Mouse (Mus musculus): ENCODE measurements around the gene St3gal3. TPM values are rescaled to one million over a fixed set of nuclear protein-coding genes. Genes with fewer than 3 reads are reported as not detected.

Gene St3gal3
- polyA plus RNA-seq, 1 experiment from 2014 or later: 7.3 TPM

DNA sequence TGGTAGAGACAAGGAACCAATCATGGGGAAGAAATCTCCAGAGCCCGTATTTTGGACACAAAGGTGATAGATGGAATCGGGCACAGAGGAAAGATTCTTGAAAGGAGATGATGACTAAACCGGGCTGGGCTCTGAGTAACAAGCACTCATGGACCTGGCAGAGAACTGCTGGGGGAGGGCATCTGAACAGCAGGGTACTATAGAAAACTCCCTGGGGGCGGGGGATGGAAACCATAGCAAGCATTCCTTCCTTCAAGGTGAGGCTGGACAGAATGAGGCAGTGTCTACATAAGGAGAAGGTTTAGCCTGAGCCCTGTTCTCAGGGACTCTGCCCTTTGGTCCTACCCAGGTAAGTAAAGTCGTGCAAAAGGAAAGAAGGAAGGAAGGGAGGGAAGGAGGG, 160.0 kb downstream of the St3gal3 start:
- Histone ChIP-seq H3K4me3 (ENCODE audit: low read depth, low read length) (no peak overlapping the region), H3K27me3 (ENCODE audit: control insufficient read depth, insufficient read depth, low read length) (no peaks in the 10 kb centered on the region), H3K9ac (ENCODE audit: low read length) (no peak overlapping the region), H3K4me1 (ENCODE audit: control insufficient read depth, insufficient read depth, low read length) (peaks cover 5% of the 10 kb centered on the region; the same call in 1 of the 2 replicates), H3K4me2 (ENCODE audit: low read depth, severe bottlenecking) (no peak overlapping the region), H3K27ac (replicated peaks; ENCODE audit: low read depth, low read length) (no peak overlapping the region), H3K36me3 (ENCODE audit: control insufficient read depth, insufficient read depth, low read length) (no peaks in the 10 kb centered on the region), H3K9me3 (ENCODE audit: control insufficient read depth, low read length) (no peaks in the 10 kb centered on the region)
- DNase-seq (ENCODE audit: low spot score) (no peak), ATAC-seq (ENCODE audit: insufficient number of reproducible peaks, low FRiP score, low TSS enrichment, low read depth) (no peak)
- 81% methylated on average over 5 of the region's 5 CpGs for WGBS

DNA sequence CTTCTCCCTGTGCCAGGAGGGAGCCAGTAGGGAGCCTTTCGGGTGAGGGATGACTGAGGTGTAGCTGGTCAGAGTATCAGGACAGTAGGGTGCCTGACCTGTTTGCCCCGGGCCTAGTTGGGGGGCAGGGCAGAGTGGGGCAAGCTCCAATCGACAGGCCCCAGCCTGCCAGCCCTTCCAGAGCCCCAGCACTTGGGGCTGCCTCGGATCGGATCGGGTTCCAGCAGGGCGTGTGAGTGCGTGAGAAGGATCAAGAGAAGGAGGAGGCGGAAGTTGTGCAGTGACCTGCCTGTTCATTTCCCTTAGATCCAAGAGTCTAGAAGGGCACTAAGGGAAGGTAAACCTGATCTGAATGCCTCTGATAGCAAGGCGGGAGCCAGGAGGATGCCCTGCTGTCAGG, 161.7 kb downstream of the St3gal3 start:
- no peak overlapping the region for H3K4me2 ChIP-seq (ENCODE audit: low read depth, severe bottlenecking)
- 40% methylated on average over 10 of the region's 10 CpGs for WGBS
- no peaks in the 10 kb centered on the region for H3K9me3 ChIP-seq (ENCODE audit: control insufficient read depth, low read length)
- 0 out of 2 replicates have a peak overlapping the region, but pooled peaks have one; percentile 2 for H3K9ac ChIP-seq (ENCODE audit: low read length)
- no peak for ATAC-seq (ENCODE audit: insufficient number of reproducible peaks, low FRiP score, low TSS enrichment, low read depth)
- H3K4me3 ChIP-seq (ENCODE audit: low read depth, low read length): no peak overlapping the region
- H3K36me3 ChIP-seq (ENCODE audit: control insufficient read depth, insufficient read depth, low read length): no peaks in the 10 kb centered on the region
- no peak overlapping the region for H3K27ac ChIP-seq (replicated peaks; ENCODE audit: low read depth, low read length)
- DNase-seq (ENCODE audit: low spot score): no peak
- peaks cover 5% of the 10 kb centered on the region; the same call in 1 of the 2 replicates for H3K4me1 ChIP-seq (ENCODE audit: control insufficient read depth, insufficient read depth, low read length)
- no peaks in the 10 kb centered on the region for H3K27me3 ChIP-seq (ENCODE audit: control insufficient read depth, insufficient read depth, low read length)

DNA sequence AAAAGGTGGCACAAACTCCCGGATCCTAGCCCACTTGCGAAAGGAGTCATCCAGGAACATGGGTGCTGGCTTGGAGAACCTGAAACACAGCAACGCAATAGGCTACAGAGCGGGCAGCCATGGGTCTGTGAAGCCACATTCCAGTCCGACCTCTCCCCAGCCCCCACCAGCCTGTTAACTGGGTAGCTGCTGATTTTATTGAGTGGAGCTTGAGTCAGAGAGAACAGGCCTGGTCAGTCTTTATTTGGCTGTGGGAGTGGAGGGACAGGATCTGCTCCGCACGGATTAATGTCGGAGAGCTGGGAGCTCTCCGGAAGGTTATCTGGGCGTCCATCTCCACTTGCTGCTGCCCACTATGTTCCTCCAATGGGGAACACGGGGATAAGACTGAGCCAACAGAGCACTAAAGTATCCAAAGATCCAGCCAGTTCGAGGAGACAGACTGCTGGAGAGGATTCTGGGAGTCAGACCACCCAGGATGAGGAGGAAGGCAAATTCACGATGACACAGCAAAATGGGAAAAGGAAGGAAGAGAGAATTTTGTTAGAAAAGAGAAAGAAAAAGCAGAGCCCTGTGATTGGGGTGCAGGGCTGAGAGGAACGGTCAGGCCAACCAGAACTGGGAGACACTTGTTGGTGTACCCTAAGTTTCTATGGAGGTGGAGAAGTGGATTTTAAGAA, 170.2 kb downstream of the St3gal3 start:
- Histone ChIP-seq H3K4me3 (ENCODE audit: low read depth, low read length) (no peak overlapping the region), H3K9me3 (ENCODE audit: control insufficient read depth, low read length) (no peaks in the 10 kb centered on the region), H3K9ac (ENCODE audit: low read length) (no peak overlapping the region), H3K27me3 (ENCODE audit: control insufficient read depth, insufficient read depth, low read length) (no peaks in the 10 kb centered on the region), H3K36me3 (ENCODE audit: control insufficient read depth, insufficient read depth, low read length) (no peaks in the 10 kb centered on the region; the same call in 1 of the 2 replicates), H3K4me1 (ENCODE audit: control insufficient read depth, insufficient read depth, low read length) (no peaks in the 10 kb centered on the region), H3K27ac (replicated peaks; ENCODE audit: low read depth, low read length) (peak overlapping the region; percentile 18; the same call in 1 of the 2 replicates), H3K4me2 (ENCODE audit: low read depth, severe bottlenecking) (no peak overlapping the region)
- 64% methylated on average over 14 of the region's 14 CpGs for WGBS
- DNase-seq (ENCODE audit: low spot score) (peak; percentile 46), ATAC-seq (ENCODE audit: insufficient number of reproducible peaks, low FRiP score, low TSS enrichment, low read depth) (no peak)

DNA sequence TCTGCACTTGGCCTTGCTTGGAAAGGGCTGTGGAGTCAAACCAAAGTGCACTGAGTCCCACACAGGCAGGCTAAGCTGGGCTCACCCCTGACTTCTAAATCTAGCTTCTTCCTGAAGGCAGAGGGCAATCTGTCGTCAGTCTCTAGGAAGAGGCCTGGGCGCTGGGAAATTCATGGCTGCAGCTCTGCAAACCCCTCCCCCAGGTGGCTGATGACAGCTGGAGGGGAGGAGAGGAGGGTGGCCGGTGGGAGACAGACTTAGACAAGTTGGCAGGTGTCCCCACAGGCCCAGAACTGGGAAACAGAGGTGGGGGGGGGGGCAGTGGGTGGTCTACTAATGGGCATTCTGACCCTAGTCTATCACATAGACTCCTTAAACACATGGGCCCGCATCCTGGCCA, 177.2 kb downstream of the St3gal3 start:
- peaks cover under 1% of the 10 kb centered on the region; the same call in 1 of the 2 replicates for H3K9me3 ChIP-seq (ENCODE audit: control insufficient read depth, low read length)
- no peaks in the 10 kb centered on the region for H3K27me3 ChIP-seq (ENCODE audit: control insufficient read depth, insufficient read depth, low read length)
- no peak overlapping the region for H3K27ac ChIP-seq (replicated peaks; ENCODE audit: low read depth, low read length)
- H3K9ac ChIP-seq (ENCODE audit: low read length): no peak overlapping the region
- no peaks in the 10 kb centered on the region for H3K4me1 ChIP-seq (ENCODE audit: control insufficient read depth, insufficient read depth, low read length)
- DNase-seq (ENCODE audit: low spot score) (no peak), ATAC-seq (ENCODE audit: insufficient number of reproducible peaks, low FRiP score, low TSS enrichment, low read depth) (no peak)
- no peak overlapping the region for H3K4me2 ChIP-seq (ENCODE audit: low read depth, severe bottlenecking)
- WGBS: 58% methylated on average over 4 of the region's 4 CpGs
- no peaks in the 10 kb centered on the region; the same call in 1 of the 2 replicates for H3K36me3 ChIP-seq (ENCODE audit: control insufficient read depth, insufficient read depth, low read length)
- no peak overlapping the region for H3K4me3 ChIP-seq (ENCODE audit: low read depth, low read length)

DNA sequence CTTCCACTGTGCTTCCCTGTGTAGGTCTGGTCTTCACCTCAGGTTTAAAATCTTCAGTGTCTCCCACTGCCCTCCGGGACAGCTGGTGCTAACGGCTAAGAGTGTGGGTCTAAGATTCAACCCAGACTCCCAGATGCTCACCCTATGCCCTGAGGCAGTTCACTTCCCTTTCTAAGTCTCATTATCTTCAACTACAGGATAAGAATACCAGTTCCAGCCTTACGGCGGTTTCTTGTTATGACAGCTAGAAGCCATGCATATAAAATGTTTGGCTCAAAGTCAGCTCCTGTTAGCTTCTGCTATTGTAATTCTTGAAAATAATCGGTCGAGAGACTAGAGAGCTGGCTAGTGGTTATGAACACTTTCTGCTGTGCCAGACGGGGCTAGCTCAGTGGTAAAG, 187.2 kb downstream of the St3gal3 start:
- H3K27me3 ChIP-seq (ENCODE audit: control insufficient read depth, insufficient read depth, low read length): no peaks in the 10 kb centered on the region
- no peak overlapping the region for H3K27ac ChIP-seq (replicated peaks; ENCODE audit: low read depth, low read length)
- no peak overlapping the region for H3K4me3 ChIP-seq (ENCODE audit: low read depth, low read length)
- peaks cover 2% of the 10 kb centered on the region; the same call in 1 of the 2 replicates for H3K36me3 ChIP-seq (ENCODE audit: control insufficient read depth, insufficient read depth, low read length)
- H3K4me1 ChIP-seq (ENCODE audit: control insufficient read depth, insufficient read depth, low read length): peaks cover 11% of the 10 kb centered on the region
- no peak for DNase-seq (ENCODE audit: low spot score)
- ATAC-seq (ENCODE audit: insufficient number of reproducible peaks, low FRiP score, low TSS enrichment, low read depth): no peak
- 85% methylated on average over 7 of the region's 7 CpGs for WGBS
- no peak overlapping the region for H3K4me2 ChIP-seq (ENCODE audit: low read depth, severe bottlenecking)
- H3K9me3 ChIP-seq (ENCODE audit: control insufficient read depth, low read length): peaks cover 3% of the 10 kb centered on the region; the same call in 1 of the 2 replicates
- no peak overlapping the region for H3K9ac ChIP-seq (ENCODE audit: low read length)

DNA sequence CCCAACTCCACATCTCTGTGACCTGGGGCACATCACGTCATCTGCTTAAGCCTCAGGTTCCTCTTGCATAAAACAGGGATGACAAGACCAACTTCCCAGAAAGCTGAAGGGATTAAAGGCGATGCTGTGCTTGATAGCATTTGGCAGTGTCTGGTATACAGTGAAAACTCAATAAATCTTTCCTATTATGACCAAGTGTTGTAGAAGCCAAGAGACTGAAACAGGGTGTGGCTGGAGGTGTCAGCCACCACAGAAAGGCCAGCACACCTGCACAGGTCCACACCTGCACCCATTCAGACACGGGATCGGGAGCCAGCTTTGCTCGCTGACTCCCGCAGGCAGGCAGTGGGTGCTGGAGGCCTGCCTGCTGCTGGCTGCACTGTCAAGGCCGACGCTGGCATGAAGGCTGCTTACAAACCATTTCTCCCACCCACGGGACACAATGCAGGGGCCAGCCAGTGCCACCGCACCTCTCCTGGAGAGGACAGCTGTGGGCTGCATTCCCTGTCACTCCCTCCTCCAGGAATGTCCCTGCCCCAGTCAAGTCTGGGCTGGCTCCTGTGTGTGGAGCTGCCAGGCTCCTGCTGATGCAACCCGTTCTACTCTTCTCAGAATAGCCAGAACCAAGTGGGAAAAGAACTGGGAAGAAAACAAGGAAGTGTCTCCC, 187.9 kb downstream of the St3gal3 start:
- 83% methylated on average over 11 of the region's 11 CpGs for WGBS
- no peak for ATAC-seq (ENCODE audit: insufficient number of reproducible peaks, low FRiP score, low TSS enrichment, low read depth)

DNA sequence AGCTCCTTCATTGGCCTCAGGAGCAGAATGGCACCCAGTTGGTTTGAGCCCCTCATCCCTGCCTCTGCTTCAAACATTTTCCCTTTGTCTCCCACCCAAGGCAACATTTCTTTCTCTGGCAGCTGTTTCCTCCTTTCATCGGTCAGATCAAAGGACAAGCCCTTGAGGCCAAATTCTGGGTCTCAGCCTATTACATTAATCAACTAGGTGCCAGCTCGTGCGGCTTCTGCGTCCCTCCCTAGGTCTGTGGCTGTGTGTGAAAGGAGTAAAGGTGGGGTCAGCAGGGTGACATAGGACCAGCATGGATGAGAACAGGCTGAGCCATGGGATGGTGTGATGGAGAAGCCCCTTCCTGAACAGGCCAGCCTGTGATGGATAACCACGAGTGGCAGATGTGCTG, 191.4 kb downstream of the St3gal3 start:
- peak; percentile 26 for DNase-seq (ENCODE audit: low spot score)
- Histone ChIP-seq H3K27ac (replicated peaks; ENCODE audit: low read depth, low read length) (no peak overlapping the region; the same call in 1 of the 2 replicates), H3K36me3 (ENCODE audit: control insufficient read depth, insufficient read depth, low read length) (no peaks in the 10 kb centered on the region), H3K4me3 (ENCODE audit: low read depth, low read length) (no peak overlapping the region), H3K4me2 (ENCODE audit: low read depth, severe bottlenecking) (no peak overlapping the region), H3K9ac (ENCODE audit: low read length) (peak overlapping the region; percentile 27; the same call in 1 of the 2 replicates), H3K9me3 (ENCODE audit: control insufficient read depth, low read length) (no peaks in the 10 kb centered on the region), H3K27me3 (ENCODE audit: control insufficient read depth, insufficient read depth, low read length) (no peaks in the 10 kb centered on the region), H3K4me1 (ENCODE audit: control insufficient read depth, insufficient read depth, low read length) (peaks cover 11% of the 10 kb centered on the region)
- WGBS: 10% methylated on average over 5 of the region's 5 CpGs
- no peak for ATAC-seq (ENCODE audit: insufficient number of reproducible peaks, low FRiP score, low TSS enrichment, low read depth)

More for the DNA sequence above, 187.9 kb downstream of the St3gal3 start:
- Histone ChIP-seq H3K4me3 (ENCODE audit: low read depth, low read length) (no peak overlapping the region), H3K4me1 (ENCODE audit: control insufficient read depth, insufficient read depth, low read length) (peaks cover 11% of the 10 kb centered on the region), H3K27me3 (ENCODE audit: control insufficient read depth, insufficient read depth, low read length) (no peaks in the 10 kb centered on the region), H3K9me3 (ENCODE audit: control insufficient read depth, low read length) (no peaks in the 10 kb centered on the region), H3K36me3 (ENCODE audit: control insufficient read depth, insufficient read depth, low read length) (no peaks in the 10 kb centered on the region), H3K9ac (ENCODE audit: low read length) (no peak overlapping the region), H3K4me2 (ENCODE audit: low read depth, severe bottlenecking) (no peak overlapping the region), H3K27ac (replicated peaks; ENCODE audit: low read depth, low read length) (no peak overlapping the region)
- no peak for DNase-seq (ENCODE audit: low spot score)

DNA sequence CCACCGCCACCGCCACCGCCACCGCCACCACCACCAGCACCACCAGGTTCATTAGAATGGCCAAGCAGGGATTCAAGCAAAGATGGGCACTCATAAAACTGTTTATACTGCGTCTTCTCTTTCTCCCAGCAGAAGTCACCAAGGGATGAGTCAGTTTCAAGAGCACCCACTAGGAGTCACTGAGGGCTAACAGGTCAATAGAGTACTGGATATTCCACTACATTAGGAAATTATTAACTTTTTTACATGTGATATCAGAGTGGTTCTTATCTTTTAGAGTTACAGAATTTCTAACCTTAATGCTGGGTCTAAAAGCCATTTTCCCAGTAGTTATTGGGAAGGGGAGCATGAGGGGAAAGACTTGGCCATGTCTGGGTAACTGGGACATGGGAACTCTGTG, 197.8 kb downstream of the St3gal3 start:
- 96% methylated on average over 5 of the region's 5 CpGs for WGBS
- Histone ChIP-seq H3K9me3 (ENCODE audit: control insufficient read depth, low read length) (no peaks in the 10 kb centered on the region), H3K27ac (replicated peaks; ENCODE audit: low read depth, low read length) (no peak overlapping the region)

More for the DNA sequence above, 197.8 kb downstream of the St3gal3 start:
- H3K4me1 ChIP-seq (ENCODE audit: control insufficient read depth, insufficient read depth, low read length): no peaks in the 10 kb centered on the region
- no peak for DNase-seq (ENCODE audit: low spot score)
- no peaks in the 10 kb centered on the region for H3K36me3 ChIP-seq (ENCODE audit: control insufficient read depth, insufficient read depth, low read length)
- ATAC-seq (ENCODE audit: insufficient number of reproducible peaks, low FRiP score, low TSS enrichment, low read depth): no peak
- no peak overlapping the region for H3K4me2 ChIP-seq (ENCODE audit: low read depth, severe bottlenecking)
- no peak overlapping the region for H3K9ac ChIP-seq (ENCODE audit: low read length)
- no peak overlapping the region for H3K4me3 ChIP-seq (ENCODE audit: low read depth, low read length)
- H3K27me3 ChIP-seq (ENCODE audit: control insufficient read depth, insufficient read depth, low read length): no peaks in the 10 kb centered on the region
